8 mouse cellular contexts compared by ENCODE assay signal in genomic region chr10:18055009-18055695, GRCm38 (mm10). TPM values are rescaled to one million over a fixed set of nuclear protein-coding genes. Genes with fewer than 3 reads are reported as not detected.
A peak's percentile ranks its signal among the peaks of the same experiment; 100 is the strongest.
DNase-seq lines count a peak whose midpoint lies in the region; ATAC-seq and TF ChIP-seq lines count a peak whose summit lies in the region.

No protein-coding gene starts in this region.

- DNase-seq in c-Kit-positive CD71-positive TER-119-negative erythroid progenitor cells, embryonic 14.5 days (ENCODE audit: low read depth) = peak; percentile 58
- peak; percentile 88 for DNase-seq in heart, postnatal 0 days (ENCODE audit: low spot score)
- DNase-seq in kidney, postnatal 36 days = peak; percentile 84 to 90
- peak; percentile 54 to 63 (median 62) for DNase-seq in liver, embryonic 14.5 days (ENCODE audit: low read depth in 3 of 3, low spot score in 3 of 3)
- DNase-seq in neural tube, embryonic 11.5 days (ENCODE audit: low spot score) = peak; percentile 89

- H3K4me2 ChIP-seq in forebrain, embryonic 12.5 days = peak overlapping the region; percentile 78
- peak overlapping the region; percentile 64 for H3K4me2 ChIP-seq in heart, postnatal 0 days (ENCODE audit: low read depth, low read length)
- peak overlapping the region; percentile 83 for H3K4me2 ChIP-seq in liver, embryonic 14.5 days (ENCODE audit: low read depth)
- peak overlapping the region; percentile 55 for H3K4me2 ChIP-seq in neural tube, embryonic 11.5 days (ENCODE audit: low read depth)
- H3K4me2 ChIP-seq in stomach, embryonic 16.5 days (ENCODE audit: low read depth, low read length) = peak overlapping the region; percentile 75

- H3K27ac ChIP-seq in forebrain, embryonic 12.5 days = peak overlapping the region; percentile 95
- H3K27ac ChIP-seq in heart, postnatal 0 days (ENCODE audit: low read depth) = peak overlapping the region; percentile 92
- H3K27ac ChIP-seq in liver, embryonic 14.5 days = no peak overlapping the region
- H3K27ac ChIP-seq in neural tube, embryonic 11.5 days (ENCODE audit: low read depth, low read length) = peak overlapping the region; percentile 94
- H3K27ac ChIP-seq in stomach, embryonic 16.5 days (ENCODE audit: low read length) = peak overlapping the region; percentile 89

- WGBS in forebrain, embryonic 12.5 days = 1% methylated on average over 55 of the region's 61 CpGs
- 5% methylated on average over 46 of the region's 61 CpGs for WGBS in heart, postnatal 0 days
- 4% methylated on average over 58 of the region's 61 CpGs for WGBS in liver, embryonic 14.5 days (ENCODE audit: insufficient replicate concordance)
- WGBS in neural tube, embryonic 11.5 days = 4% methylated on average over 43 of the region's 61 CpGs
- 2% methylated on average over 60 of the region's 61 CpGs for WGBS in stomach, embryonic 16.5 days

- H3K9me3 ChIP-seq in E14TG2a.4 (ENCODE audit: low read length) = no peaks in the 10 kb centered on the region
- no peaks in the 10 kb centered on the region for H3K9me3 ChIP-seq in forebrain, embryonic 12.5 days
- no peaks in the 10 kb centered on the region for H3K9me3 ChIP-seq in heart, postnatal 0 days (replicated peaks; ENCODE audit: control insufficient read depth, low read length)
- no peaks in the 10 kb centered on the region for H3K9me3 ChIP-seq in liver, embryonic 14.5 days (ENCODE audit: control insufficient read depth, low read length)
- no peaks in the 10 kb centered on the region for H3K9me3 ChIP-seq in neural tube, embryonic 11.5 days (ENCODE audit: control insufficient read depth, low read length)
- no peaks in the 10 kb centered on the region for H3K9me3 ChIP-seq in stomach, embryonic 16.5 days (replicated peaks; ENCODE audit: control insufficient read depth, low read length)

- no peak for TF ChIP-seq CTCF in E14TG2a.4 (conservative IDR thresholded peaks at IDR 0.05; ENCODE audit: low read length)
- TF ChIP-seq CTCF in heart, postnatal 0 days (IDR thresholded peaks at IDR 0.05; ENCODE audit: low read depth) = peak; percentile 41
- TF ChIP-seq CTCF in liver, embryonic 14.5 days (IDR thresholded peaks at IDR 0.05; ENCODE audit: low read depth) = peak; percentile 59

- peak overlapping the region; percentile 94 for H3K9ac ChIP-seq in forebrain, embryonic 12.5 days
- H3K9ac ChIP-seq in heart, postnatal 0 days (replicated peaks; ENCODE audit: low read depth, low read length) = peak overlapping the region; percentile 94
- H3K9ac ChIP-seq in liver, embryonic 14.5 days (replicated peaks) = peak overlapping the region; percentile 78
- peak overlapping the region; percentile 97 for H3K9ac ChIP-seq in neural tube, embryonic 11.5 days (ENCODE audit: low read length)
- peak overlapping the region; percentile 97 for H3K9ac ChIP-seq in stomach, embryonic 16.5 days (ENCODE audit: low read length)

- peak; percentile 97 for ATAC-seq in forebrain, embryonic 12.5 days (ENCODE audit: low FRiP score)
- peak; percentile 98 for ATAC-seq in heart, postnatal 0 days (ENCODE audit: insufficient read depth, low read depth)
- ATAC-seq in liver, embryonic 14.5 days (ENCODE audit: insufficient read depth) = peak; percentile 93
- ATAC-seq in neural tube, embryonic 11.5 days (ENCODE audit: insufficient read depth, low FRiP score, low TSS enrichment) = peak; percentile 98
- peak; percentile 98 for ATAC-seq in stomach, embryonic 16.5 days (ENCODE audit: insufficient read depth, low FRiP score)

- no peaks in the 10 kb centered on the region for H3K36me3 ChIP-seq in E14TG2a.4 (ENCODE audit: insufficient read depth, low read length)
- H3K36me3 ChIP-seq in forebrain, embryonic 12.5 days (replicated peaks) = no peaks in the 10 kb centered on the region
- H3K36me3 ChIP-seq in heart, postnatal 0 days (replicated peaks; ENCODE audit: control insufficient read depth, insufficient read depth, low read length) = no peaks in the 10 kb centered on the region
- no peaks in the 10 kb centered on the region for H3K36me3 ChIP-seq in liver, embryonic 14.5 days (replicated peaks; ENCODE audit: control insufficient read depth, insufficient read depth, low read depth)
- H3K36me3 ChIP-seq in neural tube, embryonic 11.5 days (ENCODE audit: control insufficient read depth, insufficient read depth, low read length) = no peaks in the 10 kb centered on the region
- no peaks in the 10 kb centered on the region for H3K36me3 ChIP-seq in stomach, embryonic 16.5 days (ENCODE audit: control insufficient read depth, insufficient read depth, low read length)

- no peaks in the 10 kb centered on the region for H3K27me3 ChIP-seq in E14TG2a.4 (ENCODE audit: insufficient read depth, low read length)
- H3K27me3 ChIP-seq in forebrain, embryonic 12.5 days = no peaks in the 10 kb centered on the region
- H3K27me3 ChIP-seq in heart, postnatal 0 days (ENCODE audit: control insufficient read depth, insufficient read depth, low read length) = no peaks in the 10 kb centered on the region
- H3K27me3 ChIP-seq in liver, embryonic 14.5 days (ENCODE audit: control insufficient read depth, insufficient read depth, low read length) = no peaks in the 10 kb centered on the region
- no peaks in the 10 kb centered on the region for H3K27me3 ChIP-seq in neural tube, embryonic 11.5 days (ENCODE audit: control insufficient read depth, insufficient read depth, low read length)
- no peaks in the 10 kb centered on the region for H3K27me3 ChIP-seq in stomach, embryonic 16.5 days (ENCODE audit: control insufficient read depth, insufficient read depth, low read length)

- peak overlapping the region; percentile 89 for H3K4me3 ChIP-seq in E14TG2a.4 (replicated peaks; ENCODE audit: low read length)
- H3K4me3 ChIP-seq in forebrain, embryonic 12.5 days (replicated peaks) = peak overlapping the region; percentile 97
- peak overlapping the region; percentile 90 for H3K4me3 ChIP-seq in heart, postnatal 0 days (ENCODE audit: low read depth, low read length)
- H3K4me3 ChIP-seq in liver, embryonic 14.5 days (ENCODE audit: insufficient read depth in 1 of 2, low read depth in 2 of 2, low read length in 2 of 2) = peak overlapping the region; percentile 79 to 82
- peak overlapping the region; percentile 96 for H3K4me3 ChIP-seq in neural tube, embryonic 11.5 days (ENCODE audit: low read depth, low read length)
- peak overlapping the region; percentile 92 for H3K4me3 ChIP-seq in stomach, embryonic 16.5 days (replicated peaks; ENCODE audit: low read length)

- TF ChIP-seq EP300 in heart, postnatal 0 days (IDR thresholded peaks at IDR 0.05; ENCODE audit: low read depth) = no peak
- TF ChIP-seq EP300 in liver, embryonic 14.5 days (IDR thresholded peaks at IDR 0.05; ENCODE audit: low read depth) = no peak

- peaks cover 12% of the 10 kb centered on the region for H3K4me1 ChIP-seq in E14TG2a.4 (replicated peaks; ENCODE audit: low read depth, low read length)
- peaks cover 16% of the 10 kb centered on the region for H3K4me1 ChIP-seq in forebrain, embryonic 12.5 days
- peaks cover 15% of the 10 kb centered on the region for H3K4me1 ChIP-seq in heart, postnatal 0 days (ENCODE audit: control insufficient read depth, insufficient read depth)
- H3K4me1 ChIP-seq in liver, embryonic 14.5 days (replicated peaks; ENCODE audit: control insufficient read depth in 2 of 2, insufficient read depth in 2 of 2, low read length in 1 of 2) = peaks cover 9 to 11% of the 10 kb centered on the region in 2 experiments
- H3K4me1 ChIP-seq in neural tube, embryonic 11.5 days (ENCODE audit: control insufficient read depth, insufficient read depth, low read length) = peaks cover 9% of the 10 kb centered on the region
- H3K4me1 ChIP-seq in stomach, embryonic 16.5 days (ENCODE audit: control insufficient read depth, insufficient read depth, low read length) = peaks cover 21% of the 10 kb centered on the region

RNA-seq across cellular contexts. Expression of gene Reps1, which starts 0.5 kb away (rescaled TPM):
- 12.9 and 20.3 TPM in 2 replicates for polyA plus RNA-seq in forebrain, embryonic 12.5 days (2016; fragmentation: Nextera tagmentation; extraction: Ambion mirVana)
- total RNA-seq in heart, postnatal 0 days (2014; rRNA removed; ENCODE audit: low replicate concordance) = 43.4 and 48.3 TPM in 2 replicates
- 6.9 and 9.2 TPM in 2 replicates for polyA plus RNA-seq in heart, postnatal 0 days (2015; fragmentation: Nextera tagmentation; extraction: Ambion mirVana)
- 10.7 and 13.3 TPM in 2 replicates for polyA plus RNA-seq in liver, embryonic 14.5 days (2012; rRNA removed)
- 3.4 and 6.0 TPM in 2 replicates for polyA plus RNA-seq in liver, embryonic 14.5 days (2014; fragmentation: Nextera tagmentation; extraction: Ambion mirVana)
- polyA plus RNA-seq in neural tube, embryonic 11.5 days (2014; fragmentation: Nextera tagmentation; extraction: Ambion mirVana) = 40.3 and 41.3 TPM in 2 replicates
- polyA plus RNA-seq in stomach, embryonic 16.5 days (2015; fragmentation: Nextera tagmentation; extraction: Ambion mirVana) = 9.0 and 10.3 TPM in 2 replicates

RNA-seq across cellular contexts. Expression of gene Abracl, which starts 32.1 kb away (rescaled TPM):
- 226 and 252 TPM in 2 replicates for polyA plus RNA-seq in forebrain, embryonic 12.5 days (2016; fragmentation: Nextera tagmentation; extraction: Ambion mirVana)
- total RNA-seq in heart, postnatal 0 days (2014; rRNA removed; ENCODE audit: low replicate concordance) = 84.3 and 88.7 TPM in 2 replicates
- 255 and 288 TPM in 2 replicates for polyA plus RNA-seq in heart, postnatal 0 days (2015; fragmentation: Nextera tagmentation; extraction: Ambion mirVana)
- 19.8 and 37.2 TPM in 2 replicates for polyA plus RNA-seq in liver, embryonic 14.5 days (2012; rRNA removed)
- 66.4 and 71.1 TPM in 2 replicates for polyA plus RNA-seq in liver, embryonic 14.5 days (2014; fragmentation: Nextera tagmentation; extraction: Ambion mirVana)
- polyA plus RNA-seq in neural tube, embryonic 11.5 days (2014; fragmentation: Nextera tagmentation; extraction: Ambion mirVana) = 179 and 181 TPM in 2 replicates
- 154 and 192 TPM in 2 replicates for polyA plus RNA-seq in stomach, embryonic 16.5 days (2015; fragmentation: Nextera tagmentation; extraction: Ambion mirVana)
